In the genomic region with DNA sequence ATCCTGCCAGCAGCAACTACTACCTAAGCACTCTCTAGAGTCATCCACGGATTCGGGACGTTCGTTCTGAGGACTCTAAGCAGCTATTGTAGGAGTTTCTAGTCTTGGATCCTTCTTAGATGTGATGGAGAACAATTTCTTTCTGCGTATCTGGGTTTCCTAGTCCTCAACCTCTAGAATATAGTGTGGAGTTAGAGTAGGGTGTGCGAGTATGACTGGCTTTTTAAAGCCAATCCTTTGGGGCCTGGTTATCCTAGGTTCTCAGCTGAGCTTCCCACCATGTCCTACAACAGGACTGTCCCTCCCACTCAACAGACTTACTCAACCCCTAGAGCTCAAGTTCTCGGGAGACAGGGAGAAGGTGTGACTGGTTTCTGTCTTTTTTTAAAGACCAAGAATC, we compare ENCODE assay signal across 8 mouse cellular contexts. TPM values are rescaled to one million over a fixed set of nuclear protein-coding genes. Genes with fewer than 3 reads are reported as not detected.
DNase-seq lines count a peak whose midpoint lies in the region; ATAC-seq and TF ChIP-seq lines count a peak whose summit lies in the region.

No protein-coding gene starts in this region.

- peak overlapping the region; percentile 93 for H3K4me2 ChIP-seq in heart, embryonic 13.5 days
- H3K4me2 ChIP-seq in forebrain, embryonic 13.5 days, result peak overlapping the region; percentile 93
- H3K4me2 ChIP-seq in liver, embryonic 16.5 days (ENCODE audit: low read depth, low read length), result peak overlapping the region; percentile 90

- 23% methylated on average over 7 of the region's 7 CpGs for WGBS in heart, embryonic 13.5 days
- 33% methylated on average over 7 of the region's 7 CpGs for WGBS in forebrain, embryonic 13.5 days
- WGBS in liver, embryonic 16.5 days (ENCODE audit: insufficient replicate concordance), result 26% methylated on average over 7 of the region's 7 CpGs

- H3K27me3 ChIP-seq in heart, embryonic 13.5 days (replicated peaks), result no peaks in the 10 kb centered on the region
- H3K27me3 ChIP-seq in ES-Bruce4 (ENCODE audit: control insufficient read depth, insufficient read depth, low read length, poor library complexity, severe bottlenecking), result no peaks in the 10 kb centered on the region
- H3K27me3 ChIP-seq in forebrain, embryonic 13.5 days, result no peaks in the 10 kb centered on the region
- no peaks in the 10 kb centered on the region for H3K27me3 ChIP-seq in liver, embryonic 16.5 days (ENCODE audit: control insufficient read depth, insufficient read depth, low read depth, low read length)

- TF ChIP-seq POLR2A in ES-Bruce4 (IDR thresholded peaks at IDR 0.05; ENCODE audit: insufficient read depth, low read length), result no peak

- TF ChIP-seq CTCF in ES-Bruce4 (IDR thresholded peaks at IDR 0.05; ENCODE audit: low read depth, low read length), result no peak

- H3K4me3 ChIP-seq in heart, embryonic 13.5 days, result peak overlapping the region; percentile 88
- H3K4me3 ChIP-seq in ES-Bruce4 (ENCODE audit: low read depth, low read length), result peak overlapping the region; percentile 97
- H3K4me3 ChIP-seq in forebrain, embryonic 13.5 days, result peak overlapping the region; percentile 85
- peak overlapping the region; percentile 86 for H3K4me3 ChIP-seq in liver, embryonic 16.5 days (ENCODE audit: low read depth, low read length)

- H3K27ac ChIP-seq in heart, embryonic 13.5 days (replicated peaks), result peak overlapping the region; percentile 99
- H3K27ac ChIP-seq in ES-Bruce4 (ENCODE audit: insufficient read depth, low read length), result peak overlapping the region; percentile 60
- H3K27ac ChIP-seq in forebrain, embryonic 13.5 days, result peak overlapping the region; percentile 93
- peak overlapping the region; percentile 99 for H3K27ac ChIP-seq in liver, embryonic 16.5 days (ENCODE audit: low read length)

- peaks cover 42% of the 10 kb centered on the region for H3K4me1 ChIP-seq in heart, embryonic 13.5 days
- H3K4me1 ChIP-seq in ES-Bruce4 (ENCODE audit: control insufficient read depth, insufficient read depth, low read length), result no peaks in the 10 kb centered on the region
- peaks cover 32% of the 10 kb centered on the region for H3K4me1 ChIP-seq in forebrain, embryonic 13.5 days
- peaks cover 33% of the 10 kb centered on the region for H3K4me1 ChIP-seq in liver, embryonic 16.5 days (ENCODE audit: control insufficient read depth, low read depth, low read length)

- peaks cover 46% of the 10 kb centered on the region for H3K36me3 ChIP-seq in heart, embryonic 13.5 days
- H3K36me3 ChIP-seq in ES-Bruce4 (ENCODE audit: control insufficient read depth, insufficient read depth, low read length, poor library complexity, severe bottlenecking), result peaks cover 30% of the 10 kb centered on the region
- peaks cover 38% of the 10 kb centered on the region for H3K36me3 ChIP-seq in forebrain, embryonic 13.5 days (ENCODE audit: poor library complexity, severe bottlenecking)
- H3K36me3 ChIP-seq in liver, embryonic 16.5 days (ENCODE audit: control insufficient read depth, insufficient read depth), result peaks cover 20% of the 10 kb centered on the region

- no peak for TF ChIP-seq EP300 in ES-Bruce4 (IDR thresholded peaks at IDR 0.05; ENCODE audit: insufficient read depth, low read depth, low read length)

- H3K9ac ChIP-seq in heart, embryonic 13.5 days, result peak overlapping the region; percentile 95
- peak overlapping the region; percentile 73 for H3K9ac ChIP-seq in ES-Bruce4 (ENCODE audit: low read depth, poor library complexity, severe bottlenecking)
- peak overlapping the region; percentile 85 for H3K9ac ChIP-seq in forebrain, embryonic 13.5 days
- H3K9ac ChIP-seq in liver, embryonic 16.5 days (ENCODE audit: low read depth, low read length), result peak overlapping the region; percentile 83

- ATAC-seq in heart, embryonic 13.5 days (ENCODE audit: extremely low read depth, insufficient number of reproducible peaks, low FRiP score, low TSS enrichment), result no peak
- ATAC-seq in forebrain, embryonic 13.5 days, result no peak
- ATAC-seq in liver, embryonic 16.5 days (ENCODE audit: low read depth), result no peak
- no peak for ATAC-seq in activated CD4-positive, CD25-positive, alpha-beta regulatory T cell, adult 4 months

- no peak for DNase-seq in heart, adult 18-20 months
- no peak for DNase-seq in urinary bladder, postnatal 36 days (ENCODE audit: low spot score in 2 of 2)
- DNase-seq in layer of hippocampus, postnatal 25 days (ENCODE audit: extremely low spot score in 1 of 2, low spot score in 1 of 2), result no peak

- no peaks in the 10 kb centered on the region for H3K9me3 ChIP-seq in heart, embryonic 13.5 days
- H3K9me3 ChIP-seq in ES-Bruce4 (replicated peaks; ENCODE audit: control insufficient read depth, insufficient read depth, low read length, poor library complexity, severe bottlenecking), result no peaks in the 10 kb centered on the region
- H3K9me3 ChIP-seq in forebrain, embryonic 13.5 days (replicated peaks), result no peaks in the 10 kb centered on the region
- H3K9me3 ChIP-seq in liver, embryonic 16.5 days (replicated peaks; ENCODE audit: control insufficient read depth, low read length), result no peaks in the 10 kb centered on the region

RNA-seq across cellular contexts. Expression of a gene that starts 0.8 kb away (rescaled TPM):
- polyA plus RNA-seq in heart, embryonic 13.5 days (2015; fragmentation: Nextera tagmentation; extraction: Ambion mirVana), result 147 and 160 TPM in 2 replicates
- total RNA-seq in heart, adult 18-20 months (2021), result 10 to 100 TPM; 73.8 to 78.7 TPM
- polyA plus RNA-seq in ES-Bruce4 (2011; ENCODE audit: insufficient read depth, insufficient read length, low read depth, missing spikeins), result 86.7 and 87.5 TPM in 2 replicates
- polyA plus RNA-seq in forebrain, embryonic 13.5 days (2015; fragmentation: Nextera tagmentation; extraction: Ambion mirVana), result 242 and 249 TPM in 2 replicates
- polyA plus RNA-seq in liver, embryonic 16.5 days (2015; fragmentation: Nextera tagmentation; extraction: Ambion mirVana), result 50.0 and 50.9 TPM in 2 replicates
- polyA plus RNA-seq in activated CD4-positive, CD25-positive, alpha-beta regulatory T cell, adult 4 months (2017; shearing (Covaris generic)), result 100 to 1,000 TPM; 157 to 170 TPM
- total RNA-seq in layer of hippocampus, postnatal 25 days (2021), result 100 to 1,000 TPM; 291 to 300 TPM

RNA-seq across cellular contexts. Expression of a gene that starts 12.1 kb away (rescaled TPM):
- polyA plus RNA-seq in heart, embryonic 13.5 days (2015; fragmentation: Nextera tagmentation; extraction: Ambion mirVana), result 1,676 and 1,958 TPM in 2 replicates
- total RNA-seq in heart, adult 18-20 months (2021), result 100 to 1,000 TPM; 344 to 429 TPM
- 584 and 638 TPM in 2 replicates for polyA plus RNA-seq in ES-Bruce4 (2011; ENCODE audit: insufficient read depth, insufficient read length, low read depth, missing spikeins)
- polyA plus RNA-seq in forebrain, embryonic 13.5 days (2015; fragmentation: Nextera tagmentation; extraction: Ambion mirVana), result 673 and 749 TPM in 2 replicates
- 563 and 565 TPM in 2 replicates for polyA plus RNA-seq in liver, embryonic 16.5 days (2015; fragmentation: Nextera tagmentation; extraction: Ambion mirVana)
- polyA plus RNA-seq in activated CD4-positive, CD25-positive, alpha-beta regulatory T cell, adult 4 months (2017; shearing (Covaris generic)), result 100 to 1,000 TPM; 387 to 411 TPM
- 1,000 to 10,000 TPM; 1,060 to 1,153 TPM for total RNA-seq in layer of hippocampus, postnatal 25 days (2021)

RNA-seq across cellular contexts. Expression of a gene that starts 35.7 kb away (rescaled TPM):
- 51.0 and 52.1 TPM in 2 replicates for polyA plus RNA-seq in heart, embryonic 13.5 days (2015; fragmentation: Nextera tagmentation; extraction: Ambion mirVana)
- 10 to 100 TPM; 14.2 to 14.9 TPM for total RNA-seq in heart, adult 18-20 months (2021)
- polyA plus RNA-seq in ES-Bruce4 (2011; ENCODE audit: insufficient read depth, insufficient read length, low read depth, missing spikeins), result 41.0 and 45.1 TPM in 2 replicates
- 71.1 and 80.5 TPM in 2 replicates for polyA plus RNA-seq in forebrain, embryonic 13.5 days (2015; fragmentation: Nextera tagmentation; extraction: Ambion mirVana)
- polyA plus RNA-seq in liver, embryonic 16.5 days (2015; fragmentation: Nextera tagmentation; extraction: Ambion mirVana), result 22.1 TPM in 2 replicates
- 10 to 100 TPM; 28.0 to 29.3 TPM for polyA plus RNA-seq in activated CD4-positive, CD25-positive, alpha-beta regulatory T cell, adult 4 months (2017; shearing (Covaris generic))
- total RNA-seq in layer of hippocampus, postnatal 25 days (2021), result 10 to 100 TPM; 24.6 to 34.6 TPM
